Mouse (Mus musculus) midbrain, embryonic 11.5 days (tissue): ENCODE measurements at regions not wholly inside any gene's neighbourhood (a gene's known extent, or its start where the extent isn't known, plus 50 kb on each side); places are given as distances from the start of the nearest gene placed in this dataset.

Source experiments
- ATAC-seq: fragments of 200-750 bp; cut with Nextera tagmentation; 2 replicates; pipeline ENCODE4 v1.8.0; 2017; ENCODE audit warnings: moderate TSS enrichment, moderate library complexity; ENCODE audit not compliant: low FRiP score
- DNase-seq: peaks from one replicate; pipeline ENCODE4 v3.0.0; 2015; ENCODE audit warnings: low spot score; ENCODE audit errors: missing footprints
- H3K27ac ChIP-seq: fragments of 300-500 bp; sonication (generic); 2 replicates; pipeline ENCODE4 v1.5.1; 2014; ENCODE audit warnings: low read depth, low read length
- H3K27me3 ChIP-seq: fragments of 300-500 bp; sonication (generic); 2 replicates; pipeline ENCODE4 v1.6.1; 2014; ENCODE audit warnings: mild to moderate bottlenecking, low read length, moderate library complexity, mixed read lengths; ENCODE audit not compliant: control insufficient read depth, insufficient read depth
- H3K36me3 ChIP-seq: fragments of 300-500 bp; sonication (generic); 2 replicates; pipeline ENCODE4 v1.6.1; 2014; ENCODE audit warnings: mild to moderate bottlenecking, low read length, moderate library complexity, mixed read lengths; ENCODE audit not compliant: control insufficient read depth, insufficient read depth
- H3K4me1 ChIP-seq: fragments of 300-500 bp; sonication (generic); 2 replicates; pipeline ENCODE4 v1.6.1; 2014; ENCODE audit warnings: low read length; ENCODE audit not compliant: control insufficient read depth, insufficient read depth
- H3K4me2 ChIP-seq: fragments of 300-500 bp; sonication (generic); 2 replicates; pipeline ENCODE4 v1.6.1; 2014; ENCODE audit warnings: mild to moderate bottlenecking, moderate library complexity
- H3K4me3 ChIP-seq: fragments of 300-500 bp; sonication (generic); 2 replicates; pipeline ENCODE4 v1.5.1; 2014; ENCODE audit warnings: low read depth, low read length
- H3K9ac ChIP-seq: fragments of 300-500 bp; sonication (generic); 2 replicates; pipeline ENCODE4 v1.6.1; 2014; ENCODE audit warnings: low read length
- H3K9me3 ChIP-seq: fragments of 300-500 bp; sonication (generic); 2 replicates; pipeline ENCODE4 v1.6.1; 2016; ENCODE audit warnings: low read length; ENCODE audit not compliant: control insufficient read depth
- WGBS: fragments of 180-500 bp; shearing (Covaris S2); extraction: QIAGEN DNeasy Blood & Tissue Kit; methylation state at CpG from one replicate; pipeline ENCODE4 v1.1.7; 2014; 5-methylcytosine and 5-hydroxymethylcytosine counted together

- WGBS = 74% methylated on average over 1 of the region's 1 CpGs
These were observed 403.3 kb upstream of the Nr5a2 start for GRCm38 (mm10) chr1:137363561-137363960.

GRCm38 (mm10) chr1:137360688-137361570 lies 400.7 kb upstream of the Nr5a2 start:
- no peaks in the 10 kb centered on the region for H3K4me1 ChIP-seq
- no peak overlapping the region for H3K4me3 ChIP-seq
- ATAC-seq = no peak
- H3K9ac ChIP-seq = no peak overlapping the region
- H3K27me3 ChIP-seq = no peaks in the 10 kb centered on the region
- 86% methylated on average over 16 of the region's 16 CpGs for WGBS
- H3K36me3 ChIP-seq = no peaks in the 10 kb centered on the region
- no peak overlapping the region for H3K27ac ChIP-seq
- DNase-seq = no peak
- H3K4me2 ChIP-seq = no peak overlapping the region
- no peaks in the 10 kb centered on the region for H3K9me3 ChIP-seq

More at GRCm38 (mm10) chr1:137363561-137363960, 403.3 kb upstream of the Nr5a2 start:
- Histone ChIP-seq H3K4me2 (no peak overlapping the region), H3K9ac (no peak overlapping the region), H3K4me1 (no peaks in the 10 kb centered on the region), H3K4me3 (no peak overlapping the region), H3K27me3 (no peaks in the 10 kb centered on the region), H3K9me3 (no peaks in the 10 kb centered on the region), H3K27ac (no peak overlapping the region), H3K36me3 (no peaks in the 10 kb centered on the region)
- DNase-seq = no peak
- ATAC-seq = no peak

GRCm38 (mm10) chr1:137355941-137356512 lies 395.8 kb upstream of the Nr5a2 start:
- H3K27ac ChIP-seq = no peak overlapping the region
- H3K27me3 ChIP-seq = no peaks in the 10 kb centered on the region
- H3K36me3 ChIP-seq = no peaks in the 10 kb centered on the region
- no peak overlapping the region for H3K4me2 ChIP-seq
- no peaks in the 10 kb centered on the region for H3K9me3 ChIP-seq
- H3K9ac ChIP-seq = no peak overlapping the region
- H3K4me3 ChIP-seq = no peak overlapping the region
- H3K4me1 ChIP-seq = no peaks in the 10 kb centered on the region
- no peak for ATAC-seq
- DNase-seq = no peak
- WGBS = 86% methylated on average over 4 of the region's 4 CpGs

- Histone ChIP-seq H3K4me1 (no peaks in the 10 kb centered on the region), H3K9ac (no peak overlapping the region), H3K4me3 (no peak overlapping the region), H3K9me3 (no peaks in the 10 kb centered on the region), H3K27me3 (no peaks in the 10 kb centered on the region), H3K27ac (no peak overlapping the region), H3K4me2 (no peak overlapping the region), H3K36me3 (no peaks in the 10 kb centered on the region)
- DNase-seq (no peak), ATAC-seq (no peak)
- 87% methylated on average over 5 of the region's 5 CpGs for WGBS
These were observed 392.3 kb upstream of the Nr5a2 start for GRCm38 (mm10) chr1:137352390-137353027.

GRCm38 (mm10) chr1:137334137-137334536 lies 373.9 kb upstream of the Nr5a2 start:
- ATAC-seq (no peak), DNase-seq (peak; percentile 76)
- H3K27ac ChIP-seq = no peak overlapping the region
- no peaks in the 10 kb centered on the region for H3K27me3 ChIP-seq
- no peak overlapping the region for H3K4me2 ChIP-seq
- H3K36me3 ChIP-seq = no peaks in the 10 kb centered on the region
- 92% methylated on average over 2 of the region's 2 CpGs for WGBS
- H3K4me3 ChIP-seq = no peak overlapping the region
- no peaks in the 10 kb centered on the region for H3K4me1 ChIP-seq
- H3K9ac ChIP-seq = no peak overlapping the region
- H3K9me3 ChIP-seq = no peaks in the 10 kb centered on the region

- Histone ChIP-seq H3K4me2 (no peak overlapping the region), H3K27me3 (no peaks in the 10 kb centered on the region), H3K9ac (no peak overlapping the region), H3K36me3 (no peaks in the 10 kb centered on the region), H3K9me3 (no peaks in the 10 kb centered on the region), H3K27ac (no peak overlapping the region), H3K4me3 (no peak overlapping the region), H3K4me1 (no peaks in the 10 kb centered on the region)
- ATAC-seq (no peak), DNase-seq (peak; percentile 82)
- WGBS = 82% methylated on average over 8 of the region's 8 CpGs
These were observed 372.0 kb upstream of the Nr5a2 start for GRCm38 (mm10) chr1:137332108-137332769.

- 64% methylated on average over 5 of the region's 5 CpGs for WGBS
- Histone ChIP-seq H3K4me2 (no peak overlapping the region), H3K36me3 (no peaks in the 10 kb centered on the region), H3K4me3 (no peak overlapping the region), H3K4me1 (no peaks in the 10 kb centered on the region), H3K27ac (no peak overlapping the region), H3K27me3 (no peaks in the 10 kb centered on the region), H3K9me3 (no peaks in the 10 kb centered on the region), H3K9ac (no peak overlapping the region)
- no peak for DNase-seq
- no peak for ATAC-seq
These were observed 371.5 kb upstream of the Nr5a2 start for GRCm38 (mm10) chr1:137331746-137332107.

GRCm38 (mm10) chr1:137330634-137331033 lies 370.4 kb upstream of the Nr5a2 start:
- H3K27ac ChIP-seq = no peak overlapping the region
- 48% methylated on average over 3 of the region's 3 CpGs for WGBS
- H3K4me1 ChIP-seq = no peaks in the 10 kb centered on the region
- H3K9me3 ChIP-seq = no peaks in the 10 kb centered on the region
- DNase-seq (peak; percentile 86), ATAC-seq (peak; percentile 70; the same call in 1 of the 2 replicates)
- H3K36me3 ChIP-seq = no peaks in the 10 kb centered on the region
- no peak overlapping the region for H3K4me3 ChIP-seq
- H3K4me2 ChIP-seq = no peak overlapping the region
- no peaks in the 10 kb centered on the region for H3K27me3 ChIP-seq
- no peak overlapping the region for H3K9ac ChIP-seq
